Mouse (Mus musculus) layer of hippocampus, adult 8-10 months (tissue): ENCODE measurements around the gene Dok5. TPM values are rescaled to one million over a fixed set of nuclear protein-coding genes. Genes with fewer than 3 reads are reported as not detected.

ENCODE experiments used
- DNase-seq, 2 experiments: peaks; one replicate each; pipeline ENCODE4 v3.0.0; 2022; ENCODE audit warnings: low spot score in 2 of 2
- total RNA-seq, 4 experiments: library from RNA; stranded (reverse); gene quantifications; 2 replicates each; pipeline ENCODE4 v1.2.4; 2022

Dok5 gene
- 10 to 100 TPM; 17.5 to 20.3 (median 17.8) TPM for total RNA-seq

DNA sequence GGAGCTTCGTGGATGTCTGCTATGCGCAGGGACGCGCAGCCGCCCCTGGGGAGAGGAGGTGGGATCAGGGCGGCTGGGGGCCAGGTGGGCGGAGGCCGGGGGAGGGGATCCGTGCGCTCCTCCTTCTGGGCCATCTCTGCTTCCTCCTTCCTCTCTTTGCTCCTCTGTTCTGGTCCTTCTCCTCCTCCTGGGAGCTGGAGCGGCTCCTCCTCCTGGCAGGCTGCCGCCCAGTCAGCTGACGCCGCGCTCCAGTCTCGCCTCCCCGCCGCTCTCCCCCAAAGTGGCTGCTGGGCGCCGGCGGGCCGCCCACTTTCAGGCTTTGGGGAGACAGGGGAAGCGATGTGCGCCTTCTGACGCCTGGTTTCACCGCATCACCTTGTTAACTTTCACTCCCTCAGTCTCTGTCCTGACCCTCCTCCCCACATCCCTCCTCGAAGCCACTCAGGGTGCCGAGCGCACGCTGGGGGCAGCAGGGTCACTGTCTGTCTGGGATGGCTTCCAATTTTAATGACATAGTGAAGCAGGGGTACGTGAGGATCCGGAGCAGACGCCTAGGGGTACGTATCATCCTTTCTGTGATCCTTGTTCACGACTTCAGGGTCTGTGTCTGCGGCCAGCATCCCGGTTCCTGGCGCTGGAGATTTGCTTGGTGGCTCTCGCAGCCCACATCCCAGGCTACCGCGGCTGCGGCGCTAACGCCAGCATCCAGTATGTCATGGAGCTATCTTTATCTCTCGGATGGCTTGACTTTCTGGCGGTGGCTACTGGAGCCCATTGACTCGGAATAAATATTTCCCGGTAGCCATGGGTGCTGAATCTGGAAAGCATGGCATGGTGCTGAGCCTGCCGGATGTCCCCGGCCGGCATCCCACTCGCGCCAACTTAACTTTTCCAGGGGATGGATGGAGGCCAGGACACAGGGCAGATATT, at the start of gene Dok5:
TSS of gene Dok5 (plus strand) at position 176 of the 930 bp plus-strand sequence.
- DNase-seq, result peak; percentile 86

DNA sequence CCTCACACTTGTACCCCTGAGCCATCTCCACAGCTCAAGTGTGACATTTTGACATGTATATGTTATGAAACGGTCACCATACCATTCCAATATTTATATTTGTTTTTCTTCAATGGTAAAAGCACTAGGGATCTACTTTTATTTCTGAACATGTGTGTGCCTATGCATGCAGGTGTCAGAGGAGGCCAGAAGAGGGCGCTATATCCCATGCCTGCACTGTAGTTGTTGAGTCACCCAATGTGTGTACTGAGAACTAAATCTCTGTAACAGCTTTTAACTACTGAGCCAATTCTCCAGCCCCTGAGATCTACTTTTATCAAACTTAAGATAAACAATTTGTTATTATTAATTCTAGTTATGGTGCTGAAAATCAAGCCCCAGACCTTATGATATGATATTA, 48.2 kb upstream of the Dok5 start:
- no peak for DNase-seq

GRCm38 (mm10) chr2:170695071-170695936, 36.3 kb upstream of the Dok5 start:
- no peak for DNase-seq

- no peak for DNase-seq
These were observed 35.6 kb upstream of the Dok5 start for GRCm38 (mm10) chr2:170695937-170696510.

GRCm38 (mm10) chr2:170700471-170700870, 31.1 kb upstream of the Dok5 start:
- no peak for DNase-seq

DNA sequence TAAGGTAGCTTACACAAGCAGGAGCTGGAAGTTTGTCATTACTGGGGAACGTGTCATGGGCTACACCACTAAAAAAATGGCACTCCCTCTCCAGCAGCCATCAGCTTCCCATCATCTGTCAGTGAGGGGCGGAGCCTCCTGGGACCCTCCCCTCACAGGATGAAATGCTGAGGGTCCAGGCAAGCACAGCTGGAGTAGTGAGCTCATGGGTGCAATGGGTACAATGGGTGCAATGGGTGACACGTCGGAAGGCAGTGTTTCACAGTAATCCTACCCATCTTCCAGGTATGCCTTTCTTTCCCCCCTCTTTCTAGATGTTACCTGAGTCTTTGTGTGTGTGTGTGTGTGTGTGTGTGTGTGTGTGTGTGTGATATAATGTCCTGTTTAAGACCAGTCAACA, 25.1 kb upstream of the Dok5 start:
- DNase-seq, result no peak

DNA sequence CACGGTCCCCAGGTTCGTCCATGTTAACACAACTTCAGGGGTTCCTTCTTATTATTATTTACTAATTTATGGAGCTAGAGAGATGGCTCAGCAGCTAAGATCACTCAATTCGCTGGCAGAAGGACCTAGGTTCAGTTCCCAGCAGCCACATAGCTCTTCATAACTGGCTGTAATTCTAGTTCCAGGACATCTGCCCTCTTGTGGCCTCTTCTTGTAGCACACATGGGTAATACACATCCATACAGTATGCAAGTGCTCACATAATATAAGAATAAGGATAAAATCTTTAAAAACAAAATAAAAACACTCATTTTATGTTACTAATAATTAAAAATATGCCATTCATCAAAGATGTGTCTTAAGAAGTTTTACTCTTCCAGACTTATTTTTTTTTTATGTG, 23.9 kb upstream of the Dok5 start:
- no peak for DNase-seq

- no peak for DNase-seq
These were observed 22.7 kb upstream of the Dok5 start for GRCm38 (mm10) chr2:170708901-170709300.

DNA sequence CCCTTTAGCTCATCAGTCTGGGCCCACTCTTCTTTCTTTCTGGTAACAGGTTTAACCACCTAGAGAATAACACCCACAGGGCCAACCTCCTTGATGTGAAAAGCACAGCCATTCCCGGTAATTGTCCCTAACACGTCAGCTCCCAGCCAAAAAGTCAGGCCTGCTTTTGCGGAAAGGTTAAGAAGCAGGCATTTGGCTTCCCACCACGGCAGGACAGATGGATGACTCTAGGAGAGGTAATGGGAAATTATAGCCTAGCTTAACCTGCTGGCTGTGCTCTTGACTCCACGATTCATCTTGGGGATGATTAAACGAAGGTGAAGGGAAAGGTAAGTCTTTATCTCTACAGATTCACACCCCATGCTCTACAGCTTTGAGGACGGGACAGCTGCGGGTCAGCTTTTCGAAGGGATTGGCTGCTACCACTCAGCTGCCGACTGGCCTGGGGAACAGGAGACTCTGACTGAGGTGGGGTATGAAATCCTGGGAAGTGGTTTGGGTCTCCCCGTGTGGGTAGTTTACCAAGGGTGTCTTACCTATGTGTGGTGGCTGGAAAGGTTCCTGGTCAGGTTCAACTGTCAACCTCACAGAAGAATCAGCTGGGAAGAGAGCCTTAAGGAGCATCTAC, 18.8 kb upstream of the Dok5 start:
- DNase-seq, result no peak

DNA sequence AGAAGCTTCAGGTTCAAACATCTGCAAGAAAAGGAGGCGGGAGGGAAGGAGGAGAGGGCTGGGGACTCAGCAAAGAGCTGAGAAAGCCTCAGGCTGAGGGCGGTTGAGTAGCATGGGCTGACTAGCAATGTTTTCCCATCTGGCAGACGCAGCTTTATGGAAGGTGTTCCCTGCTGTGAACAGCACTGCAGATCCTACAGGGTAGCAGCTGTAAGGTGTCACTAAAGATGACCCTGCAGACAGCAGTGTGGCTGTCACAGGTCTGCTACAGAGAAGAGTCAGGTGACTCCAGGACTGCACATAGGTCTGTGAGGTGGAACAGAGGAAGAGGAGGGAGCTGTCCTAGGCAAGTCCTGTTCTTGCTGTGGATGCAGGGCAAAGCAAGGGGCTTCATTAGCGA, 11.2 kb upstream of the Dok5 start:
- DNase-seq, result no peak

DNA sequence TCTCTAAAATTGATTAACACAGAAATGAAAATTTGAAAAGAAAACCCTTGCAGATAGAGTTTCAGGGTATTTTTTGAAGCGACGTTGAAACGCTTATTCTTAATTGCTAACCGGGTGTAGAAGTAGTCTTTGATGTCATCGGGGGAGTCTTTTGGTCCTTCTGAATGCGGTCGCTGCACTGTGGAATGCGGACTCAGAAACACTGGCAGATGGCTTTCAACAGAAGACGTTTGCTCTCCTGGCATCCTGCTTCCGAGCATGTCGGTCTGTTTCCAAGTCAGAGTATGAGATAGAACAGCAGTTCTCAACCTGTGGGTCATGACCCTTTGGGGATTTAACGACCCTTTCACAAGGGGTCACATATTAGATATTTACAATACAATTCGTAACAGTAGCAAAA, 7.5 kb upstream of the Dok5 start:
- DNase-seq, result no peak

DNA sequence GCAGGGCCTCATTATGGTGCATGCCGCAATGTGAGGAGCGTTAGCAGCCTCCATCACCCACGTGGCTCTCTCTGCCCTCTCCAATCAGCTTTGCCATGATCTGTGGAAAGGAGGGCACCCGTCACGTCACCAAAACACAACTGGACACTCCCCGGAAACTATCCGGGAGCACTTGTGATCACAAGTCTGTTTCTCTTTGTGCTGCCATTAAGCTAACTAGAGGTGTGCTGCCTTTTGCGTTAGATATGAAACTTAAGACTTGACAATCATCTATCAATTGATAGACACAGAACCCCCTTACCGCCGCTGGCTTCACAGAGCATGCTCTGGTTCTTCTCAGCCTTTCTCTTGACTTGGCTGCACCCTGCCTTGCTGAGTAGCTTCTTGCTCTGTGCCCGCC, 6.9 kb upstream of the Dok5 start:
- DNase-seq, result no peak

DNA sequence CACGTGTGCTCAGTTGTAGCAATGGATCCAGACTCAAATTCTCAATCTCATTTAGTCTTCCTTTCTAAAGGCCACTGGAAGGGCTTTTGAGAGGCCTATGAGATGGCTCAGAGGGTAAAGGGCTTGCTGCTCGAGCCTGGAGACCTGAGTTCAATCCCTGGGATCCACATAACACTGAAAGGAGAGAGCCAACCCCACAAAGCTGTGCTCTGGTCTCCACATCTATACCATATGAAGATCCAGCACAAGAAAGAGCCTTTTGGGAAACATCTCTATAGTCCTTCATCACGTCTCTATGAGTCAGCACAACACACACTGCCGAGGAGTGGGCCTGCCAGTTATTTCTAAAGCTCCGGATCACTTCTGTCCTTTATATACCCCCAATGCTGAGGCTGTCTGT, 5.8 kb upstream of the Dok5 start:
- DNase-seq, result no peak

DNA sequence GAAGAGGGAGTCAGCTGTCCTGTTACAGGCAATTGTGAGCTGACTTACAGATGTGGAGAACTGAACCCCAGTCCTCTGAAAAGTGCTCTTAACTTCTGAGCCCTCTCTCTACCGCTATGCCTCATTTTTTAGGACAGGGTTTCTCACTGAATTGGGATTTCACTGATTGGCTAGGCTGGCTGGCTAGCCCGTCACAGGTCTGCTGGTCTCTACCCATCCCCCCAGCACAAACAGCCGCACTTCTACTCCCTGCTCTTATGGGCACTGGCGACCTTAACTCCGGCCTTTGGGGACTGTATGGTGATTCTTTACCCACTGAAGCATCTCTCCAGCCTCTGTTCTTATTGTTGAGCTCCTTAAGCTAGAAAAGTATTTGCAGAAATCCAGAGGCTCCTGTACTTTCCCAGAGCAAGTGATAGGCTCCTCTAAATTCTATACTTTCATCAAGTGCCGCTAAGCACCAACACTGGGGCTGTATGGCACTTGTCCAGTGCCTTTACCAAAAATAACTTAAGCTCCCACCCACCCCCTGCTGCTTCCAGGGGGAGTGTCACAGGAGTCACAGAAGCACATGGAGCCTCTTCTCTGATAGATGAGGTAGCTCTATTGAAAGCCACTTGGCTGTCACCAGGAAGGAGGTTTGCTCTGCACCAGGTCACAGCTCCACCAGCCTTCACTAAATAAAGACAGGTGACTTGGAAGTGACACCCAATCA, 4.5 kb upstream of the Dok5 start:
- no peak for DNase-seq

DNA sequence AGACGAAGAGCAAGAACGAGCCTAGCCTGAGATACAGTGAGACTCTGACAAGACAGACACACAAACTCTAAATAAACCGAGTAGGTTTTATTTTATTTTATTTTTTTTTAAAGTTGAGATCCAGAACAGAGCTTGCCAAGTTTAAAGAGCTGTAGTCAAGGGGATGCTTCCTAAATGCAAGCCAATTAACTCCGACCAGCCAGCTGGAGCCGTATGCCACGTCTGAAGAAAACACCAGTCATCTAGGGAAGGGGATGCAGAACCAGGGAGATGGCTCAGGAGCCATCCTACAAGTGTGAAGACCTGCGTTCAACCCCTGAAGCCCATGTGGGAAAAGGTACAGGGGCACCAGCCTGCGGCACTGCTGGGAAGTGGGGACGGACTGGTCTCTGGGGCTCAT, 2.7 kb upstream of the Dok5 start:
- DNase-seq, result no peak

- DNase-seq, result no peak
These were observed 1.9 kb upstream of the Dok5 start for GRCm38 (mm10) chr2:170729661-170730060.

GRCm38 (mm10) chr2:170730136-170730535, 1.5 kb upstream of the Dok5 start:
- DNase-seq, result peak in 1 of 2 experiments; percentile 23

DNA sequence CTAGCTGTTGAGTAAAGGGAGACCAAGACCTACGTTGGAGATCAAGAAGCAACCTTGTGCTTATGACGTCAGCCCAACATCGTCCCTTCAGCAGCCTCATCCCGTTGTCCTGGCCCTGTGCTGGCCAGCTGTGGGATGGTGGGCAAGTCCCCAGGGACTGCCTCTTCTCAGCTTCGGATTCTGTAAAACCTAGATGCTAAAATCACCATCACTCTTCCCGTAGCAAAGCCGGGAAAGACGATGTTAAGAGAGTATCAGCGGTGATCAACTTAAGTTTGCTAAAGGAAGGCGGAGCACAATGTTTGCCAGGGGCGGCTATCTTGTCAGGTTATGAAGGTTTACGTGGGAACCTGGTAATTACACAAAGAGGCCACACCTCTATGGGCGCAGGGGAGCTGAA, 826 bp upstream of the Dok5 start:
- DNase-seq, result no peak

DNA sequence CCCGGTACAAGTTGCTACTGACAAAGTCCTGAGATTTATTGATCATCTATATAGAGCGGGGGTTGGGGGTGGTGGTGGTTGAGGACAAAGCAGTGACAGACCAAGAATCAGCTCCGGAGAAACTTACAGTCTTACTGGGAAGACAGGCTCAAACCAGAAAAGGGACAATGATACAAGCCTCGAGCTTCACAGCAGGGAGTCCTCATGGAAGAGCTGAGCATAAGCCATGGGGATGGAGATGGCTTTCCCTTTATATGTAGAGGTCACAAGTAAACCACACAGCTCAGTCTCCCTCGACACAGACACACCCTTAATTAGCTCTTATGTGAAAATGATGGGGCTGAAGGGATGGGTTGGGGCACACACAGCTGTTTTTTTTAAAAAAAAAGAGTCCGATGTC, 402 bp upstream of the Dok5 start:
- DNase-seq, result no peak

DNA sequence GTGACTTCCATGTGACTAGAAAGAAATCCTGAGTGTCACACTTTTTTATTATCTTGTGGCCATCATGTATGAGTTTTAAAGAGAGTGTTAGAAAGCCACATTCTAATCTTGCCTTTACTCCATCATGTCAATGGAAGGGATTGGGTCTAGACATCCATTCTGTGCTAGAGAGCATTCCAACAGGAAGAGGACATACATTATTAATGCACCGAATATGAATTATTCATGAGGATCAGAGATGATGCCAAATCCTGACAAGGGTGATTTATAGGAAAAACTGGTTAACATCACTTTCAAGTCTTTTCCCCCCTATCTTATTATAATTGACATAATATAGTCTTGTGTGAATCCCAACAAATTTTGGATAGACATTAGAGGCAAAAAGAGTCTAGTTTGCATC, 2.1 kb downstream of the Dok5 start:
- no peak for DNase-seq

GRCm38 (mm10) chr2:170734446-170734845, 2.8 kb downstream of the Dok5 start:
- no peak for DNase-seq
